Mouse (Mus musculus): ENCODE measurements around the gene Rnf113a2.

The Rnf113a2 gene

GRCm38 (mm10) chr12:84416834-84417604 is at the start of gene Rnf113a2:
Gene Rnf113a2 (plus strand): TSS chr12:84417196.
- DNase-seq (ENCODE audit: low read depth in 1 of 2, low spot score in 2 of 2) = peak; percentile 55 to 81

- DNase-seq (ENCODE audit: low read depth in 1 of 2, low spot score in 2 of 2) = no peak
Measured at GRCm38 (mm10) chr12:84371647-84372046, 45.3 kb upstream of the Rnf113a2 start.

DNA sequence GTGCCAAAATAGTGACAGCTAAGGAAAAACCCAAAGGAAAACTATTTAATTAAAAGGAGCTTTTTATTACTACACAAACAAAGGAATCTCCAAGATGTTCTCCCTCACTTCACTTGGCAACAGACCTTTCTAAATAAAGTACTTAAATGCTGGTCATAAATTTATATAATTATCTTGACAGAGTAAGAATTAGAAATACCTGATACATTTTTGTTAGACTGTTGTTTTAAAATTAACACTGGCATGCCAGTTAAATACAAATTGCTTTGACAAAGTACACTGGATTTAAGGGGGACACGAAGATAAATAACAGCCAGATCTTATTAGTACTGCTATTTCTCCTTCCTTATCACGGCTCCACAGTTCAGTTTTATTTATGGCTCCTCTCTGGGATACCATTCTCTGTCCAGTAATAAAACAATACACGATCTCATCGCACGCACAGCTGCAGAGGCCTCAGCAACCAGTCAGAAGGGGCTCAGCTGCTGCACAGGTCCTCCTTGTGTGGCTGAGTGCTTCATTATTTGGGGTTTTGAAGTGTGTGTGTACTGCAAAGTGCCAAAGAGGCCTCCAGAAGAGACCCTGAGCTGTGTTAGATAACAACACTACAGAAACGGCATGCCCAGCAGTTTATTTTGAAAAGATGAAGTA is 43.0 kb upstream of the Rnf113a2 start:
- no peak for DNase-seq (ENCODE audit: low read depth in 1 of 2, low spot score in 2 of 2)

DNA sequence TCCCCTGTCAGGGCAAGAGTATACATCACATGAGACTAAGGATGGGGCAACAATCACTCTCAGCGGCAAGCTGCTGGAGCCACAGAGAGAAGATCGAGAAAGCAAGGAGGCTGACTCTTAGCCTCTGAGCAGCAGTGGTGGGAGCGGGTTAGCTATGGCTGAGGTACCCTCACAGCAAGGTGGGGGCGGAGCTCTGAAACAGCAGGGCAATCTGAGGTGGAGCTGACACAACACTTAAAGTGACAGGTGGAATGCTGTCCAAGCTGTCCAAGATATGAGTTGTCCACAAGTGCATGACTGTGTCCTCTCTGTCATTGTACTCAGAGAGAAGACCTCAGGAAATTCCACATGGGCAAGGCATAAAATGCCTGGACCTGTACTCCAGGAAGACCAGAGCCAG is 34.6 kb upstream of the Rnf113a2 start:
- no peak for DNase-seq (ENCODE audit: low read depth in 1 of 2, low spot score in 2 of 2)

- no peak for DNase-seq (ENCODE audit: low read depth in 1 of 2, low spot score in 2 of 2)
Measured at GRCm38 (mm10) chr12:84384644-84385081, 32.3 kb upstream of the Rnf113a2 start.

- DNase-seq (ENCODE audit: low read depth in 1 of 2, low spot score in 2 of 2) = no peak
Measured at GRCm38 (mm10) chr12:84385408-84385807, 31.6 kb upstream of the Rnf113a2 start.

DNA sequence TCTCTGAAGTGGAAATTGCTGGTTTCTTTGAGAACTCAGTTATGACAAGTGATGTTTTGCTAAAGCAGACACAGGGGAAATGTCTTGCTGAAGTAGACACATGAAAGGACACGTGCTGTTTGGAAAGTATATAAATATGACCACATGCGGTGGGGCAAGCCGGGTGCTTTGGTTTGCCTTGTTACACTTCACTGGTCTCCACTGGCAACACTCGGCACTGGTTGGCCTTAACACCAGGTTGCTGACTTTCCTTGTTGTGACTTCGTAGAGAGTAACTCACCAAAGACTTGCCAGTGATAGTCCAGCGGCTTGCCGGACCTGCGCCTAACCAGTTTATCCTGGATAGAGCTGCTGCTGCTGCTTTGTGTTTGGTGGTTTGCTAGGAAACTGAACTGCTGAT is 28.9 kb upstream of the Rnf113a2 start:
- DNase-seq (ENCODE audit: low read depth in 1 of 2, low spot score in 2 of 2) = no peak

DNA sequence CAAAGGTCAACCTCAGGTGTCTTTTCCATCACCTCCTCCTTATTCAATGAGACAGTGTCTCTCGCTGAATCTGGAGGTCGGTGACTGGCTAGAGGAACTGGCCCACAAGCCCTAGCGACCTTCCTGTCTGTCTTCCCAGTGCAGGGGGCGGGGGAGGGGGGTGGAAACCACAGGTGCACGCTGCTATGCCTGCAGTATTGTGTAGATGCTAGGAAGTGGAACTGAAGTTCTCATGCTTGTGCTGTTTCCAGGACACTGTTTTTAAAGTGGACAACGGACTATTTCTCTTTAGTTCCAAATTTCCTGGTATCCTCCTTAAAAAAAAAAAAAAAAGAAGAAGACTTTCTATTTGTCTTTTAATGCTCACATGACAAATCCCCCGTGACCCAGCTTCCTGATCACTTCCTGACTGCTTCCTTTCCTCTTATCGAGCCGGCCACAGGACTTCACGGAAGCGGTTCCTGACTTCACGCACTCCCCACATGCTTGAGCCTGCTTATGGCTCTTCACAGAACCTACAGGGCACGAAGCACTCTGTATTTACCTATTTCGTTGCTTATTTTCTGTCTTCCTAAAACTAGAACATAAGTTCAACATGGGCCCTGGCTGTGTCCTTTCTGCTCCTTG is 28.1 kb upstream of the Rnf113a2 start:
- DNase-seq (ENCODE audit: low read depth in 1 of 2, low spot score in 2 of 2) = no peak

- DNase-seq (ENCODE audit: low read depth in 1 of 2, low spot score in 2 of 2) = no peak
Measured at GRCm38 (mm10) chr12:84390336-84390735, 26.7 kb upstream of the Rnf113a2 start.

DNA sequence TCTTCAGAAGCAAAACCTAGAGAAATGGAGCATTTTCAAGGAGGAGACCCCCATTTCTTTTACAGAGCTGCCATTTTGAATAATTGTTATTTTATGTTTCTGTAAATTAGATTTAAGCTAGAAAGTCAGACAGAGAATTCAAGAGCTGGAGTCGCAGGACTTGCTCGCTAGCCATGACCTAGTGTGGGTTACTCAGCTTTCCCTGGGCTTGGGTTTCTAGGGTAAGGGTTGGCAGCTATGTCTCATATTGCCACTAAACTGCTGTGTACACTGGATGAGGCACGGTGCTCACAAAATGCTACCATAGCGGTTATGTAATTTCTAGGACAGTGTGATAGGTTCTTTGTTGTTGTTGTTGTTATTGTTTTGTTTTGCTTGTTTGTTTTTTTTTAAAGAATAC is 24.3 kb upstream of the Rnf113a2 start:
- DNase-seq (ENCODE audit: low read depth in 1 of 2, low spot score in 2 of 2) = no peak

GRCm38 (mm10) chr12:84393847-84394246 is 23.1 kb upstream of the Rnf113a2 start:
- no peak for DNase-seq (ENCODE audit: low read depth in 1 of 2, low spot score in 2 of 2)

DNA sequence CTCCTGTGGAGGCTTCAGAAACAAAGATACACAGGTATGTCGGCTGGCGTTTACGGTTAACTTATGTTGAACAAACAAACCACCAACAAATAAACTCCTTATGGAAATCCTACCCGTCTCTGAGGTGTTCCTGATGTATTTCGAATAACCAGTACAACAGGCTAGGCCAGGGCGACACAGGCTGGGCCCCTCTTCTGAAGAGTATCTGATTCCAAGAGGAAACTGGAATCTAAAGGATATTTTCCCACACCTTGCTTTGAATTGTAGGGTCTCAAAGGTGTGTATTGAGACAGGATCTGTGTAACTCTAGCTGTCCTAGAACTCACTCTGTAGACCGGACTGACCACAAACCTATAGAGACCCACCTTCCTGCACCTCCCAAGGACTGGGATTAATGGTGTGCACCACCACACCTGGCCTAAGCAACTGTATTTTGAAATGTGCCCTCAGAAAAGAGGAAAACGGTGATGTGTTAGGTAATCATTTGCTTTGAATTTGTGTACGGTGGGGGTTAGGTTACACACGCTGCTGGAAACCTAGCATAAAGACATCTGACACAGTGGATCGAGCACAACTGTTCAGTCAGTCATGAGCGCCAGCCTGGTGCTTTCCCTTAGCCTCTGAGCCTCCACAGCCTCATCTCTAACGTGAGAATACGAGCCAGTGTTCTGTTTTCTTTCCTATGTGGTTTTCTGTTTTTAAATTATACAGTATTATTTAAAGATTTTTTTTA is 19.9 kb upstream of the Rnf113a2 start:
- DNase-seq (ENCODE audit: low read depth in 1 of 2, low spot score in 2 of 2) = no peak

- DNase-seq (ENCODE audit: low read depth in 1 of 2, low spot score in 2 of 2) = no peak
Measured at GRCm38 (mm10) chr12:84397685-84398084, 19.3 kb upstream of the Rnf113a2 start.

DNA sequence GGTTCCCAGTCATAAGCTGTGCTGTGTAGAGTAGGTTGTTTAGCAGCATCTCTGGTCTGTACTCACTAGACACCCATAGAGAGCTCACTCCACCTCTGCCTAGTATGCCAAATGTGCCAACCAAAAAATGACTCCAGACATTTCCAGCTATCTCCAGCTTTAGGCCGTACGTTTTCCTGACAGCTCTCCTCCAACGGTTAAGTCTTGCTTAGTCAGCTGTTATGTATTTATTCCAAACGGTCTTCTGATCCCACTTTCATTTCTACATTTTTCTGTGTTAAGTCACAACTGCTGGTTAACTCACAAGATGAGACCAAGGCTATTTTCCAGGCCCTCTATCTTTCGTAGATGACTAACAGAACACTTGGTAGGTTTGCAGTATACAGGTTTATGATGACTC is 18.4 kb upstream of the Rnf113a2 start:
- DNase-seq (ENCODE audit: low read depth in 1 of 2, low spot score in 2 of 2) = no peak

DNA sequence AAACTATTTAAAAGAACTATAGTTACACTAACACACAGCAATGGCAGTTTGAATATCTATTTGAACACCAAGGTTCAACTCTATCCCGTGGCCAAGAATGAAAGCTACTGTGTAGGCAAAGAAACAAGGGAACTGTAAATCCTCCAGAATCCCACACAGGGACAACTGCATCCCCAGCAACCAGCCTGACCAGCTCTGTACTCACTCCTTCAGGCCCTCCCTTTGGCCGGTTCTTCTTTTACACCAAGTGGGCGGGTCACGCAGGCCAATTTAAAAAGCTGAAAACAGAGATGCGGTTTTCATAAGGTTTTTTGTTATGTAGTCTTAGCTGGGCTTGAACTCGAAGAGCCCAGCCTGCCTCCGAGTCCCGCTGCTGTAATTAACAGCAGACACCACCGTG is 17.9 kb upstream of the Rnf113a2 start:
- DNase-seq (ENCODE audit: low read depth in 1 of 2, low spot score in 2 of 2) = no peak

DNA sequence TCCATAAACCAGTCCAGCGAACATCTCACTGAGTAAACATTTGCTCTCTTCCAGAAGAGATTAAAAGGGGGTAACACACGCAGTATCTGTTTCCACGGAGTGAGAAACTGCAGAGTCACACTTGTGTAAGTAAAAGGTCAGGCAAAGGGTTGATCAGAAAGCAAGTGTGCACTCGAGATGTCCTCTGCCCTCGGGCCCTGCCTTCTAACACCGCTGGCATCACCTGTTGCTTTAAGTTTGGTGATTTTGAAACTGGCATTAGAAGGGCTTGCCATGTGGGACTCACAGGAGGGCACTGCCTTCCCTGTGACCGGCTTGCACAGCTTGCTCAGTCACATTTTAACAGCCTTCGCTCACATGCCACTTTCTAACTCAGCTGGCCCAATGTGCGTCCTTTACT is 17.3 kb upstream of the Rnf113a2 start:
- no peak for DNase-seq (ENCODE audit: low read depth in 1 of 2, low spot score in 2 of 2)

DNA sequence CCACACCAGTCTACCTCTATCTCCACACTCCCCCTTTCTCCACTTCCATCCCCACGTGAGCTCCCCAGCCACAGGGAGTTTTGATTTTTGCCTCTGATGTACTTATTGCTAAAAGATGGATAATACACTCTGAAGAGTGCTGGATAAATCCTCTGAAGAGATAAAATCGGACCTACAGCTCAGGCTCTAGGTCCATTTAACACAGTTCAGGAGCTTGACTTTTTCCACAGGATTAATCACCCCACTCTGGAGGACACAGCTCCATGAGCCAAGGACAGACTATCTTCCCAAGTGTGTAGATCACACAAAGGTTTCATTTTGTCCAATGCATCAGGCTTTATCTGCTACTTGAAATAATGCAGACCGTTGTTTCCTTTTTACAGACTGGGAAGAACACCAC is 16.9 kb upstream of the Rnf113a2 start:
- DNase-seq (ENCODE audit: low read depth in 1 of 2, low spot score in 2 of 2) = no peak

GRCm38 (mm10) chr12:84400653-84401052 is 16.3 kb upstream of the Rnf113a2 start:
- DNase-seq (ENCODE audit: low read depth in 1 of 2, low spot score in 2 of 2) = no peak

- no peak for DNase-seq (ENCODE audit: low read depth in 1 of 2, low spot score in 2 of 2)
Measured at GRCm38 (mm10) chr12:84402923-84403322, 14.1 kb upstream of the Rnf113a2 start.

DNA sequence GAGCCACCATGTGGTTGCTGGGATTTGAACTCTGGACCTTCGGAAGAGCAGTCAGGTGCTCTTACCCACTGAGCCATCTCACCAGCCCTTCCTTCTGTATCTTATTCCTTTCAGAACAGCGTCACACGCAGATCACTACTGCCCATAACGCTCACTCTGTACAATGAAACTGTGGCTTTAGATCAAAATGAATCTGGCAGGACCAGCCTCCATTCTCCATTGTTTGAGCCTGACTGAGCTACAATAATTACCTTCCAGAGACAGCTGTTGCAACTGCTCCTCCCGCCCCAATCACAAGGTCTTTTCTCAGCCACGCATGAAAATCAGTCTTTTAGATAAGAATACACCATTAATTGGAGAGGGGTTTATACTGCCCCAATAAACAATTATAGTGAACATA is 12.5 kb upstream of the Rnf113a2 start:
- no peak for DNase-seq (ENCODE audit: low read depth in 1 of 2, low spot score in 2 of 2)

DNA sequence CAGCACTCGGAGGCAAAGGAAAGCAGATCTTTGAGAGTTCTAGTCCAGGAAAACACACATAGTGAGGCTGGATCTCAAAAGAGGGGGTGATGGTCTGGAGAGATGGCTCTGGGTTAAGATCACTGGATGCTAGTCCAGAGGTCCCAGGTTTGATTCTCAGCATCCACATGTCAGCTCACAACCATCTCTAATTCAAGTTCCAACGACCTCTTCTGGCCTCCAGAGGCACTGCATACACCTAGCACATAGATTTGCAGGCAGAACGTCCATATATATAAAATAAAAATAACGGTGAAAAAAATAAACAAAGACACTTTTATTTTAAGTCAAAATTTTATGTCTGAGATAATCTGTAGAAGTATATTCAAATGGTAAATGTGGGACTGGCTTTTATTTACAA is 9.7 kb upstream of the Rnf113a2 start:
- DNase-seq (ENCODE audit: low read depth in 1 of 2, low spot score in 2 of 2) = no peak
